Mouse (Mus musculus) cortical plate, adult 2 months (tissue): ENCODE data around the gene Ddx39.

ENCODE experiments used
- CTCF ChIP-seq: fragments of 200-500 bp; IDR thresholded peaks from 2 replicates; pipeline ENCODE4 v1.5.1; 2011; ENCODE audit warnings: mild to moderate bottlenecking, control low read depth, low read length; ENCODE audit not compliant: insufficient read depth; ENCODE audit errors: extremely low read depth
- POLR2A ChIP-seq: fragments of 200-500 bp; IDR thresholded peaks from 2 replicates; pipeline ENCODE4 v1.6.1; 2011; ENCODE audit warnings: mild to moderate bottlenecking, low read length, control low read depth; ENCODE audit not compliant: insufficient read depth; ENCODE audit errors: extremely low read depth

DNA sequence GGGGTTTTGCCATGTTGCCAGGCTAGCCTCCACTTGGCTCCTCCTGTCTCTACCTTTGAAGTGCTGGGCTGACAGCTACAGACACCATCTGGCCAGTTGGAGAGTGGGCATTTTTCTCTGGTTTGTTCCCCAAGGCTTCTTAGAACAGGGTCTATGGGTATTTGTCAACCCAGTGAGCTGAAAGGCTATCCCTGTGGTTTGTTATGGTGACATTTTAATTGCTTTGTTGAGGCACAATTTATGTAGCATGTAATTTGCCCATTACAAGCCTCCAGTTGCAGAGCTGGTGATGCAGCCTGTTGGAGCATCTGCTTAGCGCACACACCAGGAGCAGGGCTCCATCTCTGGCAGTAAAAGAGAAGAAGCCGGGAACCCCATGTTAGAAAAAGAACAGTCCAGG, 59.2 kb downstream of the Ddx39 start:
- TF ChIP-seq CTCF, result no peak
- TF ChIP-seq POLR2A, result no peak
